Mouse (Mus musculus) liver, adult 10 weeks (tissue): ENCODE data around the gene Gm428. TPM values are rescaled to one million over a fixed set of nuclear protein-coding genes. Genes with fewer than 3 reads are reported as not detected.

ENCODE experiments used
- polyA plus RNA-seq: library from polyadenylated mRNA; stranded (reverse); fragments of 350-450 nt; fragmentation: Illumina TruSeq; extraction: RNeasy Lipid Tissue Mini Kit (QIAGEN cat#74804); gene quantifications from one replicate; pipeline ENCODE4 v1.2.3, GENCODE M21; 2014; ENCODE audit warnings: low read depth, low replicate concordance

Gene Gm428
- not detected for polyA plus RNA-seq

DNA sequence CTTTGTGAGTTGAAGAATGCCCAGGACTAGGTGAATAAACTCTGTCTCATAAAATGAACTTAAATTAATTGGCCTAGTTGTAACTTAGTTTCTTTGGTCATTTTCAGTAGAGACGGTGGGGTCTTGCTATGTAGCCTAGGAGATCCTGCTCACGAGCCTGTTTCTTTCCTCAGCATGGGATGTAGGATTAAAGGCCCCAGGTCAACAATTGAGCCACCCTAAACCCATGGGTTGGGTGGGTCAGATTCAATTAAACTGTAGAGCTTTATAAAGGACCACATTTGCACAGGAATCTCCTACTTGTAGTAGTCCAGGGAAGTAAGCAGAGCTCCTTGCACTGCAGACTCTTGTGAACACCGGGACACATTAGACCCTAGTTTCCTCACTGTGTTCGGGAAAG lies at the start of gene Gm428:
TSS of gene Gm428 (plus strand) at position 301 of the 400 bp plus-strand sequence.

DNA sequence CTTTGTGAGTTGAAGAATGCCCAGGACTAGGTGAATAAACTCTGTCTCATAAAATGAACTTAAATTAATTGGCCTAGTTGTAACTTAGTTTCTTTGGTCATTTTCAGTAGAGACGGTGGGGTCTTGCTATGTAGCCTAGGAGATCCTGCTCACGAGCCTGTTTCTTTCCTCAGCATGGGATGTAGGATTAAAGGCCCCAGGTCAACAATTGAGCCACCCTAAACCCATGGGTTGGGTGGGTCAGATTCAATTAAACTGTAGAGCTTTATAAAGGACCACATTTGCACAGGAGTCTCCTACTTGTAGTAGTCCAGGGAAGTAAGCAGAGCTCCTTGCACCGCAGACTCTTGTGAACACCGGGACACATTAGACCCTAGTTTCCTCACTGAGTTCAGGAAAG lies 45.5 kb upstream of the Gm428 start, which contains the start of gene Gm11236:
TSS of gene Gm11236 (plus strand) at position 301 of the 400 bp plus-strand sequence.

DNA sequence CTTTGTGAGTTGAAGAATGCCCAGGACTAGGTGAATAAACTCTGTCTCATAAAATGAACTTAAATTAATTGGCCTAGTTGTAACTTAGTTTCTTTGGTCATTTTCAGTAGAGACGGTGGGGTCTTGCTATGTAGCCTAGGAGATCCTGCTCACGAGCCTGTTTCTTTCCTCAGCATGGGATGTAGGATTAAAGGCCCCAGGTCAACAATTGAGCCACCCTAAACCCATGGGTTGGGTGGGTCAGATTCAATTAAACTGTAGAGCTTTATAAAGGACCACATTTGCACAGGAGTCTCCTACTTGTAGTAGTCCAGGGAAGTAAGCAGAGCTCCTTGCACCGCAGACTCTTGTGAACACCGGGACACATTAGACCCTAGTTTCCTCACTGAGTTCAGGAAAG lies 15.3 kb upstream of the Gm428 start, which contains the start of gene Gm11239:
TSS of gene Gm11239 (plus strand) at position 301 of the 400 bp plus-strand sequence.

Other genes with a start within 250 kb of the Gm428 start
- not detected for gene Gm11238, start 75.6 kb upstream of the Gm428 start, polyA plus RNA-seq
- gene Gm11237, start 60.5 kb upstream of the Gm428 start, polyA plus RNA-seq: not detected
- not detected for gene Gm11236, start 45.4 kb upstream of the Gm428 start, polyA plus RNA-seq
- not detected for gene Gm11239, start 15.2 kb upstream of the Gm428 start, polyA plus RNA-seq
- 0.32 TPM for gene Rasef, start 107.5 kb downstream of the Gm428 start, polyA plus RNA-seq
- not detected for gene Gm11758, start 192.8 kb downstream of the Gm428 start, polyA plus RNA-seq
- gene Gm11757, start 207.6 kb downstream of the Gm428 start, polyA plus RNA-seq: not detected
- not detected for gene Gm13871, start 222.4 kb downstream of the Gm428 start, polyA plus RNA-seq
- not detected for gene Gm11756, start 237.2 kb downstream of the Gm428 start, polyA plus RNA-seq